Mouse (Mus musculus): ENCODE measurements at regions not wholly inside any gene's neighbourhood (a gene's known extent, or its start where the extent isn't known, plus 50 kb on each side); places are given as distances from the start of the nearest gene placed in this dataset.

DNA sequence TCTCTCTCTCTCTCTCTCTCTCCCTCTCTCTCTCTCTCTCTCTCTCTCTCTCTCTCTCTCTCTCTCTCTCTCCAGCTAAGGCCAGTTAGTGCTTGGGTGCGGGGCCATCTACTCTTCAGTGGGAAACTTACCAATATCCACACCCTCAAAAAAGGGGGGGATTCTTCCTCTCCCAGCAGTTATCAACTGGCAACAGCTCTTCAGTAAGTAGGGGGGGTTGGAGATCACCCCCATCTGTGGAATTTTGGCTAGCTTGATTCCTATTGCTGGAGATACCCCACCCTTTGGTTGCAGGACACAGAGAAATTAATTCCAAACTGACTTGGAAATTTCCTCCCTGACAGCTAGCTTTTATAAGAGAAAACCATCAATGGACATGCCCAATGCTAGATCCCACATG lies 64.6 kb upstream of the Usp24 start:
- ATAC-seq (replicated peaks; ENCODE audit: low read depth, poor library complexity, severe bottlenecking), result no peak

DNA sequence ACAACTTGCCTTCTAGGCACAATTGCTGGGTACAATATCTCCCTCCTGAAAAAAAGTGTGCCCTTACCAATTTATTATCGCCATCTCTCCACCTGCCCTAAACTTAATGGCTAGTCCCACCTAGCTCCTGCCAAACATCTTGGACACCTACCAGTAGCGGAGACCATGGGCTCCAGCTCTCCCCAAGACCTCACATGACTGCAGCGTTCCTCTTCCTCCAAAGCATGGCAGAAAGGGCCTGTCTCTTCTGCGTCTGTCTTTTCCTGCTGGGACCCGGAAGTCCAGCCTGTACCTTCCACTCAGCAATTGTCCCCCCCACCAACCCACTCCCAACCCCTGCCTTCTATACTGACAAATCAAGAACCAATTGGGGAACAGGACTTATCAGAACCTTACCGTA lies 63.1 kb upstream of the Usp24 start:
- ATAC-seq (replicated peaks; ENCODE audit: low read depth, poor library complexity, severe bottlenecking), result no peak

DNA sequence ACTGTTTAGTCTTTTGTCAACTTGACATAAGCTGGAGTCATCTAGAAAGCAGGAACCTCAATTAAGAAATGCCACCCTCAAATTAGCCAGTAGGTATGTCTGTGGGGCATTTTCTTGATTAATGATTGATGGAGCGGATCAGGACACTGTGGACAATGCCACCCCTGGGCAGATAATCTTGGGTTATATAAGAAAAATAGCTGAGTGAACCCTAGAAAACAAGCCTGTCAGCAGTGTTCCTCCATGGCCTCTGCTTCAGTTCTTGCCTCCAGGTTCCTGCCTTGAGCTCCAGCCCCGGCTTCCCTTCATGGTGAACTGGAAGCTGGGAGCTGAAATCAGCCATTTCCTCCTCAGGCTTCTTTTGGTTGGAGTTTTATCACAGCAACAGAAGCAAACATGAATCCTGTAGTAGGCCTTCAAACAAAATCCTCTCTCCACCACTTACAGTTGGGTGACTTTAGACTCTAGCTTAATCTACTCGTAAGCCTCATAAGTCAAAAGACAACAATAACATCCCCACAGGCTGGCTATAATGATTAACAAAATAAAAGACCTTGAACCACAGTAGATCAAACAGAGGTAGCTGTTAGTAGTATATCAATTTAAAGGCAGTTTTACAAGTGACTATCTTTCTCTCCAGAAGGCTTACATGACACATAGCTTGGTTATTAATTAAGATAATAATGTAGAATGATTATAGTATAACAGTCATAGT lies 61.1 kb upstream of the Usp24 start:
- no peak for ATAC-seq (replicated peaks; ENCODE audit: low read depth, poor library complexity, severe bottlenecking)

DNA sequence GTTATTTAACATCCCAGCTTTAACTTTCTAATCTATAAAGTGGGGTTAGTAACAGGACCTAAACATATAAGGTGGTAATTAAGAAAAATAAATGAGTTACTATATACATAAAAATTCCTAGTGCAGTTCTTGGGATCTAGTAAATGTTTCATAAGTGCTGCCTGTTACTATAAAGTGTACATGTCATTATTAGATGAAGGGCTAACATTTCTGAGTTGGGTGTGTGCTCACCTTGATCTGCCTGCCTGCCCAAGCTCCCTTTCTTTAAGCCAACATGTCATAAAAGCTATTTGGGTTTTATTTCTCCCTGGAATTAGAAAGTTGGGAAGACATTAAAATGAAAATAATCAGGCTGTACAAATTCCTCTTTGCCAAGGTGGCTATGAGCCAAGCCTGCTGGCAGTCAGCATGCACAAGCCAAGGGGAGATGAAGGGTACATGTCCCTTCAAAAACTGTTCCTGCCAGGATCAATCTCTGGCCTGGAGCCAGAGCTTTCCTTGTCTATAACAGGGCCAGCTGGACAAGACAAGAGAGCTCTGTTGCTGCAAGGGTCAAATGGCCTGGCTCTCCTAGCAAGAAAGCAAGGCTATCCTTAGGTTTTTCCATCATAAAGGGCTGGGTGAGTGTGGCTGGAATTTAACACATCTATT lies 59.9 kb upstream of the Usp24 start:
- ATAC-seq (replicated peaks; ENCODE audit: low read depth, poor library complexity, severe bottlenecking), result no peak

DNA sequence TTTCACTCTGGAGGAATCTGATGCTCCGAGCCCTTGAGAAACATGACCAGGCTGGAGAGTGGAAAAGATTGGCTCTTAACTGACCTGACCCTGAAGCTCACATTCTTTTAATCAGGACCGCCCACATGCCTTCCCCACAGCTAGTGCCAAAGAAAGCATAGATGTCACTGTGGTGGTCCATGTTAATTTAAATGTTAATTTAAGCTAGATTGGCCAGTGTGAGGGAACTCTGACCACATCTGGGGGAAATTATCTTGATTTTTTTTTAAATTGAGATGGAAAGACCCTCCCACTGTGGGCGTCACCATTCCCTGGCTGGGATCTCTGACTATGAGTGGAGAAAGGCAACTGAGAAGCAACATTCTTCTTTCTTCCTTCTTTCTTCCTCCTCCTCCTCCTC lies 54.6 kb upstream of the Usp24 start:
- no peak for ATAC-seq (replicated peaks; ENCODE audit: low read depth, poor library complexity, severe bottlenecking)

DNA sequence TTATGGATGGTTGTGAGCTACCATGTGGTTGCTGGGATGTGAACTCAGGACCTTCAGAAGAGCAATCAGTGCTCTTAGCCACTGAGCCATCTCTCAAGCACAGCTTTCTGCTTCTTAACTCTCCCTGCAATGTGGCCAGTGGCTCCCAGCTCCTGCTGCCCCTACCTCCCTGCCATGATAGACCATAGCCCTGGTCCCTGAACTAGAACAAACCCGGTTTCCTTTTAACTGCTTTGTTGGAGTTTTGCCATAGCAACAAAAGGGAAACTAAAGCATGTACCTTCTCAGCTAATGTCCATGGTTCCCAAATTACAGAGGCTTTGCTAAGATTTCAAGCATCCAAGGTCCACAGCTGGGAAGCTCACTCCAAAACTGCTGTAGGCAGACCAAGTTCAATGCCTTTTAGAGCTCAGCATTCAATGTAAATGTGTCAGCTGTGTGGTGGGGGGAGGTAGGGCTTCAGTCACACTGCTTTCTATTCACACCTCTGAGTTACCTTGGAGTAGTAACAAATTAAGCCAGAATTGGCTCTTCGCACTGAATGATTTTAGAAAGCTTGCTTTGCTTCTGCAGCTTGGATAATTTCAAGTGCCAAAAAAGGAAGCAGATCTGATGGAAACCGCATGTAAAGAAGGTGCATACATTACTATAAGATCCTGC lies 54.0 kb upstream of the Usp24 start:
- ATAC-seq (replicated peaks; ENCODE audit: low read depth, poor library complexity, severe bottlenecking), result no peak

DNA sequence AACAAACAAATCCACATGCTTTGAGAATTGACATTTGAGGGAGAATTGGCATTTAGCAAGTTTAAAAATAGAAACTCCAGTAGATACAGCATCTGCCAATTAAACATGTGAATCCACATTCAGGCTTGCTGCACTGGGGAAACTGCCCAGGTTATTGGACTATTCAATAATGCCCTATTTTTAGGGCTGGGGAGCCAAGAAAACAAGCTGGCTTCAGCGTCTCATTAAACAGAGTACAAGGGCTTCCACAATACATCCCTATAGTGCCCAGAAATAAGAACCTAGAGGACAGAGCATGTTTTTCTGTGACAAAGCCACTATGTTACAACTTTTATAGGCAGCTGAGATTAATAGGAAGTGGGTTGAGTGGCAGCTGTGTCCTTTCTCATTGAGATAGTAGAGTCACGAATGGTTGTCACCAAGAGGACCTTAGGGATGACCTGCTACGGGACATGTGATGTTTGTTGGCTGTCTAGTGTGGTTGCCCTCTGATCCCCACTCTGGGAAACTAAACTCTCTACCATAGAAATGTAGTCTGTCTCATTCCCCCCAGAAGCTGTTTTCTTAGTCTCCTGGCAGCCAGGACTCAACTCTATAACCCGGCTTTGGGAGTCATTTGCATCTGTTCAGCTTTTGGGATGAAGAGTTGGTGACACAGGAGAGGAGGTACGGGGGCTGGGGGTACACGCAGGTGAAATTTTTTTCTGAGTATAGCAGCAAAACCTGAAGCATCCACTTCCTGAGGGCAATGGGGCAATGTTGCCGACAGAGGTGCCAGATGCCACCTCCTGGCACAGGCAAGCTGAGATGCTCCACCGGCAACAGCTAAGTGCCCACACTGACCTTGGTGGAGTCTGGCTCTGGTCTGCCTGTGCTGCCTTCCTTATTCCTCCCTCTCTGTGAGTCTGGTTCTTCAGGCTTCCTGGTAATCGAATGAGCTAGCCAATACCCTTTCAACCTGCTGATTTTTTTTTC lies 53.0 kb upstream of the Usp24 start:
- no peak for ATAC-seq (replicated peaks; ENCODE audit: low read depth, poor library complexity, severe bottlenecking)

Data from common myeloid progenitor, adult 5-6 weeks (primary cell).